Mouse (Mus musculus): ENCODE data around the gene Foxo6.

DNA sequence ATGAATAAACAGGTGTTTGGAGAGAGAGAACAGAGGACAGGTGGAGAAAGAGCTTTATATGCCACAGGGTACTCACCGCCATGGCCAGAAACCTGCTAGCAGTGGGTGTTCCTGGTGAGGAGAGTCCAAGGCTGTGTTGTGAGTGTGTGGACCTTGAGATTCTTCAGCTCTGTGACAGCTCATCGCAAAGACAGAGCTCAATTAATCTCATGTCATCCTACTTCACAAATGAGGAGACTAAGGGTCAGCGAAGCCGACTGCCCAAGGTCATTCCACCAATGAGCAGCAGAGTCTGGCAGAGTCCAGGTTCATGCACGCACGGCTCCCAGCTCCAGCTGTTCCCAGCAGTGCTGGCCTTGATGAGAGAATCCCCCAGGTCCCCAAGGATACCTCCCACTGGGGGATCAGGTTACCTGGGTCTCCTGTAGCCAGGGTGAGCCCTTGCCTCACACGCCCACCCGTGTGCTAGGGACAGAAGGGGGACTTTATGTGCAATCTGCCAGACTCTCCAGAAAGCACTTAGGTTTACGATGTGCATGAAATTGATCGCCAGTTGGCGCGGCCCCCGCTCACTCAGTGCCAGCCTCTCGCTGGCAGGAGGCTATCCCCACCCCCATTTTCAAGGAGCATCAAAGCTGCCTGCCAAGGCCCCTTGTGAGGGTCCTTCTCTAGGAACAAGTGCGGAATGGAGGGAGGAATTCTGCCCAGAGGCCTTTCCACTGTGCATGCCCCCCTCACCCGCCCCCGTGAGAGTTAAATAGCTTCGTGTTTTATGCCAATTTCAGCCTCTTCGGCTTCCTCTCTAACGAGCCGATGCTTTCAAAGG, 27.6 kb downstream of the Foxo6 start:
- TF ChIP-seq CTCF (IDR thresholded peaks at IDR 0.05; ENCODE audit: low read depth, low read length) (no peak), TAL1 (conservative IDR thresholded peaks at IDR 0.05; ENCODE audit: low read depth, low read length) (no peak), GATA1 (IDR thresholded peaks at IDR 0.05; ENCODE audit: borderline replicate concordance, low read length) (no peak), GATA2 (IDR thresholded peaks at IDR 0.05; ENCODE audit: borderline replicate concordance, low read depth, low read length) (no peak), POLR2AphosphoS5 (IDR thresholded peaks at IDR 0.05; ENCODE audit: insufficient replicate concordance, low read depth, low read length) (no peak)
